Mouse (Mus musculus) natural killer cell, adult 2 months (primary cell): Measurements from ENCODE around the gene Btbd6.
A peak's percentile ranks its signal among the peaks of the same experiment; 100 is the strongest.

Experiments
- DNase-seq, 2 experiments: peaks; one replicate each; pipeline ENCODE4 v3.0.0; 2022; ENCODE audit warnings: low spot score in 2 of 2

Gene Btbd6

GRCm38 (mm10) chr12:113004993-113005392, 28.7 kb downstream of the Btbd6 start:
- DNase-seq, result peak; percentile 56 to 74

- DNase-seq, result no peak
Measured at GRCm38 (mm10) chr12:113011702-113012360, 35.5 kb downstream of the Btbd6 start.

- DNase-seq, result no peak
Measured at GRCm38 (mm10) chr12:113012443-113012842, 36.2 kb downstream of the Btbd6 start.

DNA sequence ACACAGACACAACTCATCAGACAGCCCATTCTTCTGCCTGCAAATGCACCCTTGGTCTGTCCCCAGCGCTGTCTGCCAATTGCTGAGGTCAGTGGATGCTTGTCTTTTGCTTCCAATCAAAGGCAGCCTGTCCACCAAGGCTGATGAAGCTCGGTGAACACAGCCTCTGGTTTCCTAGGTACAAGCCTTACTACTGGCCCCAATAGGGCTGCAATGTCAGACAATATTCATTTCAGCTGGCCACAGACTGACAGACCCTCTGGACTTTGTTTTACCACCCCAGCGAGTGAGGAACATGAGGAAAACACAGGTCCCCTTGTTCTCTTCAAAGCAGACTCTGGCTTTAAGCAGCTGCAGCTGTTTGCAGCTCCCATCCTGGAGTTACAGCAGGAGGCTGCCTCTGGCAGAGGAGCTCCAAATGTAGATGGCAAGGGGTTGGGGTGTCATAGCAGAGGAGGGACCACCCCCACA, 36.8 kb downstream of the Btbd6 start:
- DNase-seq, result no peak

- DNase-seq, result peak; percentile 85 to 88
Measured at GRCm38 (mm10) chr12:113013604-113014558, 37.6 kb downstream of the Btbd6 start, which contains the start of gene Pacs2. TSS of gene Pacs2 (plus strand) at chr12:113014508.

DNA sequence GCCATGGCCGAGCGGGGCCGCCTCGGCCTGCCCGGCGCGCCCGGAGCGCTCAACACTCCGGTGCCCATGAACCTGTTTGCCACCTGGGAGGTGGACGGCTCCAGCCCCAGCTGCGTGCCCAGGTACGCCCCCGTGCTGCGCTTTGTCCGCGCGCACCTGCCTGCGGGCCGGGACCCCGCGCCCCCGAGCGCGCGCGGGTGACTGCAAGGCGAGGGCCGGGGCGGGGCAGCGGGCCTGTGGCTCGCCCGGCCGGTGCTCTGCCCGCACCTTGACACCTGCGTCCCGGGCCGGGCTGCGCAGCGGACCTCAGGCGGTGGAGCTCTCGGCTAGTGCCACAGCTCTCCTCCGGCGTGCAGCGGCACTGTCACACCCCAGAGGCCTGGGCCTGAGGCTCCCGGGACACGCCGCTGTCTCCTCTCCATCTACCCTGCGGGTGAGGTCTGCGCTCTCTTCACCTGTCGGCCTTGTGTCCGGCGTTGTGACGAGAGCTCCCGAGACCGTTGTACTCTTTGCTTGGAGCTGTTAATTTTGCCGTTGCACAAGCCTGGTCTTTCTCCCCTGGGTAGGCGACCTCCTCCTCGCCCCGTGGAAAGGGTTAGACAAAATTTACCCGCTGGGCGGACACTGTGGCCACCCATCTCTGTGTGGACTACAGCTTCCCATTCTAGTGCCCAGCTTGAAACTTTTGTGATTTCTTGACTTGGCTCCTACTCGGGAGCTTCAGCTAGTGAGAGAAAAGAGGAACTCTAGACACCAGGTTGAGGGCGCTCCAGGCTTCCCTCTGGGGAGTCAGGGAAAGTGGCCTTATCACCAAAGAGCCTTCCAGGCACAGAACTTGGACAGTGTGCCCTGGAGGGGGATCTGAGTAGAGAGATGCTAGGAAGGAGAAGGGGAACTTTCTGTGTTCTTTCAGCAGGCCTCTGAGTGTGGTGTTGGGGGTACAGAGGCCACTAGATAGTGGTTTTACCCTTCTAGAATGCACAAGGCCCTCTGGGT, 38.6 kb downstream of the Btbd6 start:
- peak; percentile 20 to 28 for DNase-seq

- DNase-seq, result no peak
Measured at GRCm38 (mm10) chr12:113015956-113016355, 39.7 kb downstream of the Btbd6 start.

GRCm38 (mm10) chr12:113016976-113017375, 40.7 kb downstream of the Btbd6 start:
- no peak for DNase-seq

- DNase-seq, result no peak
Measured at GRCm38 (mm10) chr12:113017429-113017984, 41.2 kb downstream of the Btbd6 start.

GRCm38 (mm10) chr12:113018763-113019162, 42.5 kb downstream of the Btbd6 start:
- DNase-seq, result no peak

DNA sequence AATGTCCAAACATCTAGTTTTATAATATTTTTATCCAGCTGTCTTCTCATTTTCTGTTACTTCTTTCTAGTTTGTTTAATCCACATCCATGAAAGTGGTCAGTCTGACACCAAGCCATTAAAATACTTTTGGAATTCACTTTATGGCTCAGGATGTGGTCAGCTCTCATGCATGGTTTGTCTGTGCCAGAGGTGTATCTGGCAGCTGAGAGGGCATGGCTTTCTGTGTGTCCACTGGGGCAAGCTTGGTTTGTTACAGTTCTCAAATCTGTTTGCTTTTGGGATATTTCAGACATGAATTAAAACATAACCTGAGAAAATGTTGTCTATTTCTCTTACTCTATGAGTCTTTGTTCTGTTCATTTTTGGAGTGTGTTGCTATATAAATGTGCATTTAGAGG, 45.2 kb downstream of the Btbd6 start:
- DNase-seq, result no peak

DNA sequence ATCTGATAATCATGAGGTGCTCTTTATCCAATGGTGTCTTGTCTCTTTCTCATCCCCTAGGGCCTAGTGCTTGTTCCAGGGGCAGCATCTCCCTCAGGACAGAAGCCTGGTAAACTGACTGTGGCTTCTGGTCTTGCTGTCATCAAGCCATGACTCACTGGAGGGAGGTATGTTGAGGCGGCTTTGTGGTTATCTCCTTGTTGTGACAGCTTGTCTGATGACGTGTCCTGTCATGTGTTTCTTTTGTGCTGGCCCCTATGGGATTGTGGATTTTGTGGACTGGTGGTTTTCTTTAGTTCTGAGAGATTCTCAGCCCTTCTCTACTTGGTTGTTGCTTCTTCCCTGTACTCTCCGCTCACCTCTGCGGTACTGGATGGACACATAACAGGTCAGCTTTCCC, 46.8 kb downstream of the Btbd6 start:
- peak; percentile 59 for DNase-seq

DNA sequence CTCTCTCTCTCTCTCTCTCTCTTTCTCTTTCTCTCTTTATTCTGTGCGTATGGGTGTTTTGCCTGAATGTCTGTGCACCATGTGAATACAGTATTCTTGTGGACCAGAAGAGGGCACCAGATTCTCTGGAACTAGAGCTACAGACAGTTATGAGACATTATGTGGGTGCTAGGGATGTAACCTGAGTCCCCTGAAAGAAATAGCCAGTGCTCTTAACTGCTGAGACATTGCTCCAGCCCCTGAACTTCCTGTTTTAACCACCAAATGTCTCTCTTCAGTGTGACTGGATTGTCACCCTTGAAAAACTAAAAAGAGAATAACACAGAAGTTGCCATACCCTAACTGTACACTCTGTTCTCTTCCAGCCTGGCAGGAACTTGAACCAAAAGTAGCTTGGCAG, 50.3 kb downstream of the Btbd6 start:
- DNase-seq, result no peak

DNA sequence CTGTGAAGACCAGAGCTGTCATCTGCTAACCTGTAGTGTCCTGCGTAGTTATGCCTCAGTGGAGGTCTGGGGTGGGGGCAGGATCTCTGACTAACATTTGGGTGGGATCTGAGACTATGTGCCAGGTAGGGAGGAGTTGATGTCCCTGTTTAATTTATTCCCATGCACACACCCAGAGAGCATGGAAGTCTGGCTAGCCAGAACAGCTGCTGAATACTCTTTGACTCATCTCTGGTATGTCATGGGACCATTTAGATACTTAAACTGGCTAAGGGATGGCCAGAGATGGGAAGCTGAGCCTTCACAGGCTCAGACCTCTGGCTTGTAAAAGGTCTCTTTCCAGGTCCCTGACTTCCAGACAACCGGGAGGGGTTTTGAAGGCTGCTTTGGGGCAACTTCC, 51.2 kb downstream of the Btbd6 start:
- no peak for DNase-seq

DNA sequence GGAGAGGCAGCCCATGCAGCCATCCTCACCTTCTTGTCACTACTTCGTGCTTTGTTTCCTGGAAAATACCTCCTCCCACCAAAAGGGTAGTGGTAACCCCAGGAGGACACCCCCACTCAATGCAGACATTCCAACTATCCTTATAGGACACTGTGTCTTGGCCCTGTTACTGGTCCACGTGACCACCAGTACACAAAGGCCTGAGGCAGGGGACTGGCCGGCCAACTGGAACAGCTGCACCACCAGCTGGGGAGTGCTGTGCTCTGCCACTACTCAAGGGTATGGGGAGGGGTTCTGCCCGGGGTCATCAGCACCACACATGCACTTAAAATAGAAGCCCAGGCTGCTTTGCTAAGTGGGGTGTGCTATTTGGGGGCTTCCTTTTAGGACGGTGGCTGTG, 51.8 kb downstream of the Btbd6 start:
- DNase-seq, result no peak
